Mouse (Mus musculus): Measurements from ENCODE around the gene Osbpl8.

DNA sequence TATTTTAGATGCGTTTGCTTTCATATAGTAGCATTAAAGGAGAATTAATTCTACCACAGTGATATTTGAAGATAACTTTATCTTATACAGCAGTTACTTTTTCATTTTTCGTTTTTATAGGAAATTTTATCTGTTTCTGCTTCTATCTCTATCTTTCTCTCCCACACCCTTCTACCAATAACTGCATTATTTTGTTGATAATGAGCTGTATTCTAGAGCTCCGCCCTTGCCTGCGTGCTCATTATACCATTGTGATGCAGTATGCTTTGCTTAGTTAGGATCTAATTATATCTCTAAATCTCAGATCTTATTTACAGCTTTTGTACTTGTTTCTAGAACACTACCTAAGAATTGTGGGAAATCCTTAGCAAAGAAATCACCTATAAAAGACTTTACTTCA, 85.6 kb downstream of the Osbpl8 start:
- TF ChIP-seq POLR2A (IDR thresholded peaks at IDR 0.05; ENCODE audit: low read depth, low read length), result no peak
- no peak for TF ChIP-seq CTCF (IDR thresholded peaks at IDR 0.05; ENCODE audit: extremely low read depth, insufficient read length, insufficient replicate concordance, low read depth, low read length)
